Mouse (Mus musculus) heart, embryonic 13.5 days (tissue): ENCODE data around the gene Sult1a1. TPM values are rescaled to one million over a fixed set of nuclear protein-coding genes. Genes with fewer than 3 reads are reported as not detected.
A peak's percentile ranks its signal among the peaks of the same experiment; 100 is the strongest.

Source experiments
- ATAC-seq: fragments of 200-750 bp; cut with Nextera tagmentation; 2 replicates; pipeline ENCODE4 v1.8.0; 2017; ENCODE audit warnings: moderate TSS enrichment; ENCODE audit not compliant: insufficient number of reproducible peaks, low FRiP score, low TSS enrichment; ENCODE audit errors: extremely low read depth
- H3K27ac ChIP-seq: fragments of 300-500 bp; sonication (generic); replicated peaks from 2 replicates; pipeline ENCODE4 v1.5.1; 2015; ENCODE audit warnings: moderate library complexity, mild to moderate bottlenecking, inconsistent platforms
- H3K27me3 ChIP-seq: fragments of 300-500 bp; sonication (generic); replicated peaks from 2 replicates; pipeline ENCODE4 v1.6.1; 2015; ENCODE audit warnings: mild to moderate bottlenecking, inconsistent platforms
- H3K36me3 ChIP-seq: fragments of 300-500 bp; sonication (generic); 2 replicates; pipeline ENCODE4 v1.6.1; 2015; ENCODE audit warnings: mild to moderate bottlenecking, inconsistent platforms
- H3K4me1 ChIP-seq: fragments of 300-500 bp; sonication (generic); 2 replicates; pipeline ENCODE4 v1.6.1; 2015; ENCODE audit warnings: inconsistent platforms
- H3K4me2 ChIP-seq: fragments of 300-500 bp; sonication (generic); 2 replicates; pipeline ENCODE4 v1.6.1; 2015; ENCODE audit warnings: inconsistent platforms, mild to moderate bottlenecking, moderate library complexity
- H3K4me3 ChIP-seq: fragments of 300-500 bp; sonication (generic); 2 replicates; pipeline ENCODE4 v1.5.1; 2015; ENCODE audit warnings: moderate library complexity, mild to moderate bottlenecking, inconsistent platforms
- H3K9ac ChIP-seq: fragments of 300-500 bp; sonication (generic); 2 replicates; pipeline ENCODE4 v1.6.1; 2015; ENCODE audit warnings: inconsistent platforms, mild to moderate bottlenecking, moderate library complexity
- H3K9me3 ChIP-seq: fragments of 300-500 bp; sonication (generic); 2 replicates; pipeline ENCODE4 v1.6.1; 2016; ENCODE audit warnings: inconsistent platforms
- WGBS: fragments of 180-500 bp; shearing (Covaris S2); methylation state at CpG from one replicate; pipeline ENCODE4 v1.1.7; 2015; ENCODE audit warnings: mixed read lengths; 5-methylcytosine and 5-hydroxymethylcytosine counted together
- polyA plus RNA-seq: library from polyadenylated mRNA; unstranded; fragments of >200 nt; fragmentation: Nextera tagmentation; extraction: Ambion mirVana; gene quantifications from 2 replicates; pipeline ENCODE4 v1.2.1, GENCODE M21; 2015

Gene Sult1a1
- polyA plus RNA-seq = 5.8 and 6.2 TPM in 2 replicates

GRCm38 (mm10) chr7:126676207-126676606 lies at the start of gene Sult1a1:
Gene Sult1a1, minus strand, starts transcription at chr7:126676432.
- H3K36me3 ChIP-seq = peaks cover 45% of the 10 kb centered on the region
- H3K4me3 ChIP-seq = peak within 1 kb of the TSS; percentile 11; the same call in 1 of the 2 replicates
- WGBS = 38% methylated on average over 1 of the region's 1 CpGs
- 0 out of 2 replicates have a peak within 1 kb of the TSS, but pooled peaks have one; percentile 24 for H3K9ac ChIP-seq
- H3K27ac ChIP-seq = peak within 1 kb of the TSS; percentile 73
- H3K9me3 ChIP-seq = no peaks in the 10 kb centered on the region
- H3K4me1 ChIP-seq = peaks cover 21% of the 10 kb centered on the region
- no peaks in the 10 kb centered on the region for H3K27me3 ChIP-seq
- ATAC-seq = no peak
- H3K4me2 ChIP-seq = peak within 1 kb of the TSS; percentile 41

GRCm38 (mm10) chr7:126725667-126726066 lies 49.4 kb upstream of the Sult1a1 start:
- no peak overlapping the region for H3K4me2 ChIP-seq
- no peaks in the 10 kb centered on the region for H3K27me3 ChIP-seq
- 65% methylated on average over 5 of the region's 5 CpGs for WGBS
- no peak for ATAC-seq
- no peak overlapping the region for H3K4me3 ChIP-seq
- 0 out of 2 replicates have a peak, but pooled peaks cover 4% of the 10 kb centered on the region for H3K9me3 ChIP-seq
- no peak overlapping the region for H3K27ac ChIP-seq
- H3K36me3 ChIP-seq = no peaks in the 10 kb centered on the region
- no peak overlapping the region for H3K9ac ChIP-seq
- H3K4me1 ChIP-seq = no peaks in the 10 kb centered on the region

GRCm38 (mm10) chr7:126725077-126725476 lies 48.8 kb upstream of the Sult1a1 start:
- no peak overlapping the region for H3K4me3 ChIP-seq
- H3K36me3 ChIP-seq = no peaks in the 10 kb centered on the region
- H3K27me3 ChIP-seq = no peaks in the 10 kb centered on the region
- H3K4me1 ChIP-seq = no peaks in the 10 kb centered on the region
- WGBS = 51% methylated on average over 3 of the region's 3 CpGs
- H3K9ac ChIP-seq = no peak overlapping the region
- no peak overlapping the region for H3K27ac ChIP-seq
- no peak overlapping the region for H3K4me2 ChIP-seq
- ATAC-seq = no peak
- 0 out of 2 replicates have a peak, but pooled peaks cover 4% of the 10 kb centered on the region for H3K9me3 ChIP-seq

GRCm38 (mm10) chr7:126721635-126722034 lies 45.4 kb upstream of the Sult1a1 start:
- H3K27me3 ChIP-seq = no peaks in the 10 kb centered on the region
- WGBS = 82% methylated on average over 13 of the region's 13 CpGs
- no peak overlapping the region for H3K4me2 ChIP-seq
- no peak overlapping the region for H3K4me3 ChIP-seq
- H3K9ac ChIP-seq = no peak overlapping the region
- H3K9me3 ChIP-seq = 0 out of 2 replicates have a peak, but pooled peaks cover 4% of the 10 kb centered on the region
- H3K36me3 ChIP-seq = no peaks in the 10 kb centered on the region
- H3K27ac ChIP-seq = no peak overlapping the region
- ATAC-seq = no peak
- H3K4me1 ChIP-seq = no peaks in the 10 kb centered on the region

GRCm38 (mm10) chr7:126718787-126719337 lies 42.6 kb upstream of the Sult1a1 start:
- no peaks in the 10 kb centered on the region for H3K36me3 ChIP-seq
- no peak for ATAC-seq

GRCm38 (mm10) chr7:126717566-126717965 lies 41.3 kb upstream of the Sult1a1 start:
- no peak for ATAC-seq
- Histone ChIP-seq H3K4me3 (no peak overlapping the region), H3K9me3 (no peaks in the 10 kb centered on the region), H3K36me3 (no peaks in the 10 kb centered on the region), H3K4me1 (no peaks in the 10 kb centered on the region), H3K4me2 (no peak overlapping the region), H3K27me3 (no peaks in the 10 kb centered on the region), H3K9ac (no peak overlapping the region), H3K27ac (no peak overlapping the region)
- 81% methylated on average over 3 of the region's 3 CpGs for WGBS

More at GRCm38 (mm10) chr7:126718787-126719337, 42.6 kb upstream of the Sult1a1 start:
- Histone ChIP-seq H3K4me3 (no peak overlapping the region), H3K27me3 (no peaks in the 10 kb centered on the region), H3K4me1 (no peaks in the 10 kb centered on the region), H3K9me3 (0 out of 2 replicates have a peak, but pooled peaks cover 4% of the 10 kb centered on the region), H3K4me2 (no peak overlapping the region), H3K9ac (no peak overlapping the region), H3K27ac (no peak overlapping the region)
- 88% methylated on average over 5 of the region's 5 CpGs for WGBS

GRCm38 (mm10) chr7:126715679-126716078 lies 39.4 kb upstream of the Sult1a1 start:
- WGBS = 73% methylated on average over 4 of the region's 4 CpGs
- Histone ChIP-seq H3K27me3 (no peaks in the 10 kb centered on the region), H3K4me1 (no peaks in the 10 kb centered on the region), H3K9me3 (no peaks in the 10 kb centered on the region), H3K4me3 (no peak overlapping the region), H3K36me3 (no peaks in the 10 kb centered on the region), H3K27ac (no peak overlapping the region), H3K9ac (no peak overlapping the region), H3K4me2 (no peak overlapping the region)
- ATAC-seq = no peak

GRCm38 (mm10) chr7:126711910-126712309 lies 35.7 kb upstream of the Sult1a1 start:
- H3K4me1 ChIP-seq = no peaks in the 10 kb centered on the region
- no peak for ATAC-seq
- WGBS = 64% methylated on average over 3 of the region's 3 CpGs
- no peaks in the 10 kb centered on the region for H3K9me3 ChIP-seq
- no peak overlapping the region for H3K4me2 ChIP-seq
- H3K27ac ChIP-seq = no peak overlapping the region
- H3K36me3 ChIP-seq = no peaks in the 10 kb centered on the region
- no peaks in the 10 kb centered on the region; the same call in 1 of the 2 replicates for H3K27me3 ChIP-seq
- no peak overlapping the region for H3K4me3 ChIP-seq
- H3K9ac ChIP-seq = no peak overlapping the region

GRCm38 (mm10) chr7:126710266-126710665 lies 34.0 kb upstream of the Sult1a1 start:
- Histone ChIP-seq H3K4me3 (no peak overlapping the region), H3K9me3 (no peaks in the 10 kb centered on the region), H3K27ac (no peak overlapping the region), H3K4me1 (no peaks in the 10 kb centered on the region), H3K27me3 (peaks cover 14% of the 10 kb centered on the region), H3K36me3 (no peaks in the 10 kb centered on the region), H3K4me2 (no peak overlapping the region), H3K9ac (no peak overlapping the region)
- ATAC-seq = no peak
- WGBS = 54% methylated on average over 4 of the region's 4 CpGs

GRCm38 (mm10) chr7:126708175-126708952 lies 32.1 kb upstream of the Sult1a1 start:
- no peak overlapping the region for H3K9ac ChIP-seq
- ATAC-seq = no peak
- peaks cover 9% of the 10 kb centered on the region for H3K4me1 ChIP-seq
- no peak overlapping the region for H3K4me2 ChIP-seq
- no peak overlapping the region for H3K4me3 ChIP-seq
- WGBS = 77% methylated on average over 10 of the region's 10 CpGs
- H3K9me3 ChIP-seq = no peaks in the 10 kb centered on the region
- H3K27ac ChIP-seq = no peak overlapping the region
- peaks cover 32% of the 10 kb centered on the region for H3K27me3 ChIP-seq
- no peaks in the 10 kb centered on the region for H3K36me3 ChIP-seq

GRCm38 (mm10) chr7:126707442-126708174 lies 31.4 kb upstream of the Sult1a1 start, which contains the start of gene Coro1a:
Gene Coro1a, minus strand, starts transcription at chr7:126707787.
- Histone ChIP-seq H3K9ac (no peak within 1 kb of the TSS), H3K36me3 (no peaks in the 10 kb centered on the region), H3K27me3 (peaks cover 40% of the 10 kb centered on the region), H3K4me3 (no peak within 1 kb of the TSS), H3K9me3 (no peaks in the 10 kb centered on the region), H3K4me2 (no peak within 1 kb of the TSS), H3K4me1 (peaks cover 9% of the 10 kb centered on the region), H3K27ac (no peak within 1 kb of the TSS)
- no peak for ATAC-seq
- WGBS = 81% methylated on average over 19 of the region's 19 CpGs
